Mouse (Mus musculus): ENCODE measurements around the gene Map4k2. TPM values are rescaled to one million over a fixed set of nuclear protein-coding genes. Genes with fewer than 3 reads are reported as not detected.

The Map4k2 gene
- polyA plus RNA-seq, 1 experiment, result 10.7 TPM

- H3K27me3 ChIP-seq (ENCODE audit: control insufficient read depth, insufficient read depth, low read length, poor library complexity, severe bottlenecking), result no peaks in the 10 kb centered on the region
- TF ChIP-seq EP300 (IDR thresholded peaks at IDR 0.05; ENCODE audit: insufficient read depth, low read depth, low read length) (no peak), POLR2A (IDR thresholded peaks at IDR 0.05; ENCODE audit: insufficient read depth, low read length) (no peak), CTCF (IDR thresholded peaks at IDR 0.05; ENCODE audit: low read depth, low read length) (no peak)
- no peaks in the 10 kb centered on the region for H3K36me3 ChIP-seq (ENCODE audit: control insufficient read depth, insufficient read depth, low read length, poor library complexity, severe bottlenecking)
- no peaks in the 10 kb centered on the region for H3K9me3 ChIP-seq (replicated peaks; ENCODE audit: control insufficient read depth, insufficient read depth, low read length, poor library complexity, severe bottlenecking)
- H3K9ac ChIP-seq (ENCODE audit: low read depth, poor library complexity, severe bottlenecking), result no peak overlapping the region
- peaks cover 3% of the 10 kb centered on the region for H3K4me1 ChIP-seq (ENCODE audit: control insufficient read depth, insufficient read depth, low read length)
- no peak overlapping the region for H3K4me3 ChIP-seq (ENCODE audit: low read depth, low read length)
- H3K27ac ChIP-seq (ENCODE audit: insufficient read depth, low read length), result 0 out of 2 replicates have a peak overlapping the region, but pooled peaks have one; percentile 7
Observed at GRCm38 (mm10) chr19:6390251-6390650, 49.3 kb downstream of the Map4k2 start.

- Histone ChIP-seq H3K9ac (ENCODE audit: low read depth, poor library complexity, severe bottlenecking) (no peak overlapping the region), H3K4me3 (ENCODE audit: low read depth, low read length) (no peak overlapping the region), H3K4me1 (ENCODE audit: control insufficient read depth, insufficient read depth, low read length) (peaks cover 3% of the 10 kb centered on the region), H3K27ac (ENCODE audit: insufficient read depth, low read length) (no peak overlapping the region), H3K27me3 (ENCODE audit: control insufficient read depth, insufficient read depth, low read length, poor library complexity, severe bottlenecking) (no peaks in the 10 kb centered on the region), H3K9me3 (replicated peaks; ENCODE audit: control insufficient read depth, insufficient read depth, low read length, poor library complexity, severe bottlenecking) (no peaks in the 10 kb centered on the region), H3K36me3 (ENCODE audit: control insufficient read depth, insufficient read depth, low read length, poor library complexity, severe bottlenecking) (no peaks in the 10 kb centered on the region)
- peak; percentile 64 for TF ChIP-seq CTCF (IDR thresholded peaks at IDR 0.05; ENCODE audit: low read depth, low read length)
- no peak for TF ChIP-seq POLR2A (IDR thresholded peaks at IDR 0.05; ENCODE audit: insufficient read depth, low read length)
Observed at GRCm38 (mm10) chr19:6392743-6393393, 51.9 kb downstream of the Map4k2 start.

GRCm38 (mm10) chr19:6393637-6394036, 52.7 kb downstream of the Map4k2 start:
- Histone ChIP-seq H3K9me3 (replicated peaks; ENCODE audit: control insufficient read depth, insufficient read depth, low read length, poor library complexity, severe bottlenecking) (no peaks in the 10 kb centered on the region), H3K27ac (ENCODE audit: insufficient read depth, low read length) (no peak overlapping the region), H3K9ac (ENCODE audit: low read depth, poor library complexity, severe bottlenecking) (no peak overlapping the region), H3K36me3 (ENCODE audit: control insufficient read depth, insufficient read depth, low read length, poor library complexity, severe bottlenecking) (no peaks in the 10 kb centered on the region), H3K4me3 (ENCODE audit: low read depth, low read length) (no peak overlapping the region), H3K27me3 (ENCODE audit: control insufficient read depth, insufficient read depth, low read length, poor library complexity, severe bottlenecking) (no peaks in the 10 kb centered on the region), H3K4me1 (ENCODE audit: control insufficient read depth, insufficient read depth, low read length) (peaks cover 3% of the 10 kb centered on the region)
- TF ChIP-seq EP300 (IDR thresholded peaks at IDR 0.05; ENCODE audit: insufficient read depth, low read depth, low read length) (no peak), CTCF (IDR thresholded peaks at IDR 0.05; ENCODE audit: low read depth, low read length) (no peak), POLR2A (IDR thresholded peaks at IDR 0.05; ENCODE audit: insufficient read depth, low read length) (no peak)

DNA sequence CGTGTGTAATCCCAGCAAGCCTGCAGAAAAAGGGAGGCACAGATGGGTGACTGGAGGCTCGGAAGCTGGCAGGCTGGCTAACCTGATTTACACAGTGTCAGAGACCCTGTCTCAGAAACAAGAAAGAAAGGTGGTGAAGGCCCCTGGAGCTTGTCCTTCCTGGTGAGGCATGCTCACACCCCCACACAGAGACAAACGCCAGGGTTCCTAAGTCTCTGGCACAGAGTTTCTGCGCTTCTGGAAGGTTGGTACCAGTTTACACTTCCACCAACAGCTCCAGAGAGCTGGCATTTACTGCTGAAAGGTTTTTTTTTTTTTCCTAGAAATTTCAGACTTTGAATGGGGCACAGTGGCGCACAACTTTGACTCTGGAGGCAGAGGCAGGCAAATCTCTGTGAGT, 55.3 kb downstream of the Map4k2 start:
- TF ChIP-seq CTCF (IDR thresholded peaks at IDR 0.05; ENCODE audit: low read depth, low read length) (no peak), POLR2A (IDR thresholded peaks at IDR 0.05; ENCODE audit: insufficient read depth, low read length) (no peak), EP300 (IDR thresholded peaks at IDR 0.05; ENCODE audit: insufficient read depth, low read depth, low read length) (no peak)
- Histone ChIP-seq H3K36me3 (ENCODE audit: control insufficient read depth, insufficient read depth, low read length, poor library complexity, severe bottlenecking) (no peaks in the 10 kb centered on the region), H3K27me3 (ENCODE audit: control insufficient read depth, insufficient read depth, low read length, poor library complexity, severe bottlenecking) (no peaks in the 10 kb centered on the region), H3K4me3 (ENCODE audit: low read depth, low read length) (no peak overlapping the region), H3K9me3 (replicated peaks; ENCODE audit: control insufficient read depth, insufficient read depth, low read length, poor library complexity, severe bottlenecking) (no peaks in the 10 kb centered on the region), H3K4me1 (ENCODE audit: control insufficient read depth, insufficient read depth, low read length) (no peaks in the 10 kb centered on the region), H3K9ac (ENCODE audit: low read depth, poor library complexity, severe bottlenecking) (no peak overlapping the region), H3K27ac (ENCODE audit: insufficient read depth, low read length) (no peak overlapping the region)

- Histone ChIP-seq H3K27me3 (ENCODE audit: control insufficient read depth, insufficient read depth, low read length, poor library complexity, severe bottlenecking) (no peaks in the 10 kb centered on the region), H3K9me3 (replicated peaks; ENCODE audit: control insufficient read depth, insufficient read depth, low read length, poor library complexity, severe bottlenecking) (no peaks in the 10 kb centered on the region), H3K36me3 (ENCODE audit: control insufficient read depth, insufficient read depth, low read length, poor library complexity, severe bottlenecking) (no peaks in the 10 kb centered on the region), H3K27ac (ENCODE audit: insufficient read depth, low read length) (no peak overlapping the region), H3K4me3 (ENCODE audit: low read depth, low read length) (peak overlapping the region; percentile 31; the same call in 1 of the 2 replicates), H3K9ac (ENCODE audit: low read depth, poor library complexity, severe bottlenecking) (peak overlapping the region; percentile 86; the same call in 1 of the 2 replicates), H3K4me1 (ENCODE audit: control insufficient read depth, insufficient read depth, low read length) (no peaks in the 10 kb centered on the region)
- TF ChIP-seq EP300 (IDR thresholded peaks at IDR 0.05; ENCODE audit: insufficient read depth, low read depth, low read length), result no peak
- TF ChIP-seq CTCF (IDR thresholded peaks at IDR 0.05; ENCODE audit: low read depth, low read length), result no peak
- TF ChIP-seq POLR2A (IDR thresholded peaks at IDR 0.05; ENCODE audit: insufficient read depth, low read length), result no peak
Observed at GRCm38 (mm10) chr19:6397582-6398249, 56.8 kb downstream of the Map4k2 start.

Measured in ES-Bruce4 (cell line).